Mouse (Mus musculus) megakaryocyte, embryonic 14.5 days (primary cell): ENCODE results near the gene Cenps.

ENCODE experiments used
- FLI1 ChIP-seq: IDR thresholded peaks from 2 replicates; pipeline ENCODE4 v1.6.1; 2012; ENCODE audit warnings: low read length, inconsistent platforms, mixed read lengths
- GATA1 ChIP-seq: IDR thresholded peaks from 3 replicates; pipeline ENCODE4 v1.6.1; 2012; ENCODE audit warnings: mixed read lengths, low read length, inconsistent platforms, borderline replicate concordance

GRCm38 (mm10) chr4:149080111-149080510, 57.3 kb downstream of the Cenps start:
- TF ChIP-seq FLI1 (no peak), GATA1 (no peak)
